Mouse (Mus musculus): ENCODE measurements around the gene Cfap97. TPM values are rescaled to one million over a fixed set of nuclear protein-coding genes. Genes with fewer than 3 reads are reported as not detected.

The Cfap97 gene
- total and polyA plus RNA-seq, 2 experiments from 2014 or later = 22.1 to 24.4 TPM

DNA sequence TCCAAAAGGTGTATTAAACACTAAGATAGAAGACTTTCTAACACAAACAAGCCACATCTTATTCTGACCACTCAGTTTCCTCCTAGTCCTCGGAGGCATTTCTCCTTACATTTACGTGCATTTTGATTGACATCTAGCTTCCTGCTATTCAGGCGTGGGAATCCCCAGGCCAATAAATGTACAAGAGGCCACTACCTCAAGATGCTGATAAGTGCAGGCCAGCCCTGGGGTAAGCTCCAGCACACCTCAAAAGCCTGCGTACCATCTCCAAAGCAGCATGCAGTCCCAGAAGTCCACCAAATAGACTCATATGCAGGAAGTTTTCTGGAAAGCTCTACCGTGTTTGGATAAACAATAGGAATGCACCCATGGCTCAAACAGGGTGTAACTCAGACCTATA is 8.1 kb upstream of the Cfap97 start:
- Histone ChIP-seq H3K9ac (no peak overlapping the region), H3K9me3 (ENCODE audit: low read length) (no peaks in the 10 kb centered on the region), H3K4me3 (ENCODE audit: low read depth, low read length) (no peak overlapping the region), H3K36me3 (ENCODE audit: insufficient read depth) (no peaks in the 10 kb centered on the region), H3K4me1 (ENCODE audit: insufficient read depth) (no peaks in the 10 kb centered on the region), H3K27ac (ENCODE audit: low read depth, low read length) (no peak overlapping the region), H3K4me2 (ENCODE audit: low read depth) (no peak overlapping the region), H3K27me3 (ENCODE audit: insufficient read depth, low read length) (no peaks in the 10 kb centered on the region)
- DNase-seq (no peak), ATAC-seq (no peak)
- WGBS = 72% methylated on average over 5 of the region's 5 CpGs
- no peak for TF ChIP-seq CTCF (IDR thresholded peaks at IDR 0.05; ENCODE audit: low read depth)

DNA sequence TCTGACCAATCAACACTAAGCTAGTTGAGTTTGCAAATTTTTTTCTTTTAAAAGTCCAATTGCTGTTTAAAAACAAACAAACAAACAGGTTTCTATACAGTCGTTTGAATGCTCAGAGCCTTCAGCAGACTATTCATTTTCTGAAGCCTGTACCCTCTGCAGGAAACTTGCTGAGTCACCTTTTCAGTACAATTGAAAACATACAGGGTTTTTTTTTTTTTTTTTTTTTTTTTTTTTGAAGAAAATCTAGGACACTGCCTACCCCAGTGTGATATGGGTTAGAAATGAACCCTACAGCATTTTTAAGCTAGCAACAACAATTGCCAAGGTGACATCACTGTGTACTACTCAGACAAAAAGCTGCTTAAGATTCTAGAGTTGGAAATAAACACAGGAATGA is 7.6 kb upstream of the Cfap97 start:
- Histone ChIP-seq H3K4me2 (ENCODE audit: low read depth) (no peak overlapping the region), H3K27ac (ENCODE audit: low read depth, low read length) (no peak overlapping the region), H3K4me1 (ENCODE audit: insufficient read depth) (no peaks in the 10 kb centered on the region), H3K36me3 (ENCODE audit: insufficient read depth) (no peaks in the 10 kb centered on the region), H3K9ac (no peak overlapping the region), H3K4me3 (ENCODE audit: low read depth, low read length) (no peak overlapping the region), H3K27me3 (ENCODE audit: insufficient read depth, low read length) (no peaks in the 10 kb centered on the region), H3K9me3 (ENCODE audit: low read length) (no peaks in the 10 kb centered on the region)
- ATAC-seq (no peak), DNase-seq (no peak)
- 42% methylated on average over 1 of the region's 1 CpGs for WGBS
- no peak for TF ChIP-seq CTCF (IDR thresholded peaks at IDR 0.05; ENCODE audit: low read depth)

DNA sequence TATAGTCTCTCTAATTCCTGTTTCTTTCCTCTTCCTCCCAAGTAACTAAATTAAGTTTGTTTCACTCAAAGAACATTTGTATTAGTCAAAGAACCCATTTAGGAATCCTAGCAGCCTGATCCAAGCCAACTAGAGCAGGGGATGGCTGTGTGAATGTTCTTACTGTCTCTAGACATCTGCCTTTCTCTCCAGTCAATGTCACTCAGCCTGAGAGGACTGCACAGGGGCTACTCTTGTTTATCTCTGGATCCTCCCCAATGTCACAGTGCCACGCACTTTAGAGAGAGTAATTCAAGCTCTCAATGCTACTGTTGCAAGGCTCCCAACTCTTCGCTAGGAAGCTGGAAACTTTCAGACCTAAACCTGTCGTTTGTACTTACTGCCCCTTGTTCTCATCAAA is 5.4 kb upstream of the Cfap97 start:
- WGBS = 32% methylated on average over 3 of the region's 3 CpGs
- DNase-seq = no peak
- Histone ChIP-seq H3K36me3 (ENCODE audit: insufficient read depth) (no peaks in the 10 kb centered on the region), H3K9me3 (ENCODE audit: low read length) (no peaks in the 10 kb centered on the region), H3K27ac (ENCODE audit: low read depth, low read length) (no peak overlapping the region), H3K9ac (no peak overlapping the region), H3K4me3 (ENCODE audit: low read depth, low read length) (no peak overlapping the region), H3K4me1 (ENCODE audit: insufficient read depth) (0 out of 2 replicates have a peak, but pooled peaks cover 11% of the 10 kb centered on the region), H3K27me3 (ENCODE audit: insufficient read depth, low read length) (no peaks in the 10 kb centered on the region), H3K4me2 (ENCODE audit: low read depth) (no peak overlapping the region)
- TF ChIP-seq CTCF (IDR thresholded peaks at IDR 0.05; ENCODE audit: low read depth) = no peak
- peak; percentile 66 for ATAC-seq

DNA sequence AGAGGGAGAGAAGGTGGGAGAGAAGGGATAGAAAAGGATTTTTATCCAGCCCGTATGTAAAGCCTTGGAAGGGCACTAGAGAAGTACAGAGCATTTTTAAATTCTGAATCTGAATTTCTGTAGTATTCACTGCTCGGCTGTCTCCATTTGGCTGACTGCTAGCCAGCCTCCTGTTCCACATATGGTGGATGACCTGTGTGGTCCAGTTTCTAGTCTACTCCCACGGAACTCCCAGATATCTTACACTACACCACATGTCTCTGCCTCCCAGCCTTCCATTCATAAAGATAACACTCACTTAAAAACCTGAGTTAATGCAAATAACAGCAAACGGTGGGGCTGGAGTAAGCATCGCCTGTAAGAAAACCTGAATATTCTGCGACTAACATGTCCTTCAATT is 2.3 kb upstream of the Cfap97 start:
- 0 out of 2 replicates have a peak, but pooled peaks cover 12% of the 10 kb centered on the region for H3K4me1 ChIP-seq (ENCODE audit: insufficient read depth)
- H3K4me3 ChIP-seq (ENCODE audit: low read depth, low read length) = no peak overlapping the region
- no peaks in the 10 kb centered on the region for H3K27me3 ChIP-seq (ENCODE audit: insufficient read depth, low read length)
- WGBS = 82% methylated on average over 6 of the region's 6 CpGs
- H3K9me3 ChIP-seq (ENCODE audit: low read length) = no peaks in the 10 kb centered on the region
- DNase-seq (no peak), ATAC-seq (no peak)
- no peak for TF ChIP-seq CTCF (IDR thresholded peaks at IDR 0.05; ENCODE audit: low read depth)
- H3K36me3 ChIP-seq (ENCODE audit: insufficient read depth) = no peaks in the 10 kb centered on the region
- H3K4me2 ChIP-seq (ENCODE audit: low read depth) = no peak overlapping the region
- H3K9ac ChIP-seq = no peak overlapping the region
- H3K27ac ChIP-seq (ENCODE audit: low read depth, low read length) = no peak overlapping the region

DNA sequence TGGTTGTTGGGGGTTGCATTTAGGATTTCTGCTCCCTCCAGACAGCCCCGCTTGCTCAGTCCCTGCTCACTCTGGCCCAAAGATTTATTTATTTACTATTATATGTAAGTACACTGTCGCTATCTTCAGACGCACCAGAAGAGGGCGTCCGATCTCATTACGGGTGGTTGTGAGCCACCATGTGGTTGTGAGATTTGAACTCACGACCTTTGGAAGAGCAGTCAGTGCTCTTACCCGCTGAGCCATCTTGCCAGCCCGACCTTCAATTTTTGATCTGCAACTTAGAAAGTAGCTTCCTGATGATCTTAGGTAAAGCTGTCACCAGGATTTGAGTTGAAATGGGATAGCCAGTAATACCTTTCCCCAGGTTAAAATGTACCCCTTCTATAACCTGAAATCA is 1.8 kb upstream of the Cfap97 start:
- H3K36me3 ChIP-seq (ENCODE audit: insufficient read depth) = no peaks in the 10 kb centered on the region
- WGBS = 79% methylated on average over 9 of the region's 9 CpGs

DNA sequence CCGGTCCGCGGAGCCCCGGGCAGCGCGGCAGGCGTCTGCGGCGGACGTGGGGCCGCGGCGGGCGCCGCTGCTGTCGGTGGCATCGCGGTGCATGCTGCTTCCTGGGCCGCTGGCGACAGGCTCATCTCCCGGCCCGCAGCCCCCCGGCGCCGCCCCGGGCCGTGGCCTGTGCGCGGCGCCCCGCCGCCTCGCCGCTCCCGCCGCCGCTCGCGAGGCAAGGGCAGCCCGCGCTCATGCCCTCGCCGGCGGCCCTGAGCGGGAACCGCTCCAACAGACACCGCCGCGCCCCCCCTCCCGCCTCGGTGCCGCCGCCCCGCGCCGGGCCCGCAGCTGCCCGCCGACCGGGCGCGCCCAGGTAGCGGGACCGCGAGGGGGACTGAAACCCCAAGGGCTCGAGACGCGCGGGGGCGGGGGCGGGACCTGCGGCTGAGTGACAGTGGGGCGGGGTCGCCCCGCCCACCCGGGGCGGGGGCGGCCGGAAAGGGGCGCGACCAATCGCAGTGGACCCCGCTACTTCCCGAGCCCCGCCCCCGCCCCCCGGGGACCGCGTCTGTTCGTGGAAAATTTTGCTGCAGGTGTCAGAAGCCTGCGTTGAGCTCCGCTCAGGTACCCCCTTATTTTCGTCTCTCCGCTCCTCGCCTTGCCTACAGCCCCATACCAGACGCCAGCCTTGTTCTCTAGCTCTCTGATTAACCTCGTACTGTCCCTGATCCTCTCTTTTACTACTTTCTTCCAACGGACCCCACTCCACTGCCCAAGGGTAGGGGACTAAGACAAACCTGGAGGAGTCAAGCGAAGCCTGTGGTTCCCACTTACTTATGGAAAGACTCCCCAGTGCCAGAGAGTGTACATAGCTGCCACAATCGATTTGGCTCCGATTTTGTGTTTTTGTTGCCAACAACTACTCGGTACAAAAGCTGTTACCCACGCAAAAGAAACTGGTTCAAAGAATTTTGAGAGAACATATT is 777 bp downstream of the Cfap97 start, which contains the start of gene Snx25:
Gene Snx25 (minus strand): TSS at position 96 of the 968 bp plus-strand sequence.
- Histone ChIP-seq H3K4me3 (ENCODE audit: low read depth, low read length) (peak within 1 kb of the TSS; percentile 89), H3K9me3 (ENCODE audit: low read length) (no peaks in the 10 kb centered on the region)

More for the DNA sequence above, 1.8 kb upstream of the Cfap97 start:
- H3K4me2 ChIP-seq (ENCODE audit: low read depth) = no peak overlapping the region
- no peak overlapping the region for H3K9ac ChIP-seq
- H3K27ac ChIP-seq (ENCODE audit: low read depth, low read length) = no peak overlapping the region
- 0 out of 2 replicates have a peak, but pooled peaks cover 12% of the 10 kb centered on the region for H3K4me1 ChIP-seq (ENCODE audit: insufficient read depth)
- ATAC-seq (no peak), DNase-seq (no peak)
- peak; percentile 36; the same call in 1 of the 2 replicates for TF ChIP-seq CTCF (IDR thresholded peaks at IDR 0.05; ENCODE audit: low read depth)
- no peaks in the 10 kb centered on the region for H3K9me3 ChIP-seq (ENCODE audit: low read length)
- no peak overlapping the region for H3K4me3 ChIP-seq (ENCODE audit: low read depth, low read length)
- no peaks in the 10 kb centered on the region for H3K27me3 ChIP-seq (ENCODE audit: insufficient read depth, low read length)

DNA sequence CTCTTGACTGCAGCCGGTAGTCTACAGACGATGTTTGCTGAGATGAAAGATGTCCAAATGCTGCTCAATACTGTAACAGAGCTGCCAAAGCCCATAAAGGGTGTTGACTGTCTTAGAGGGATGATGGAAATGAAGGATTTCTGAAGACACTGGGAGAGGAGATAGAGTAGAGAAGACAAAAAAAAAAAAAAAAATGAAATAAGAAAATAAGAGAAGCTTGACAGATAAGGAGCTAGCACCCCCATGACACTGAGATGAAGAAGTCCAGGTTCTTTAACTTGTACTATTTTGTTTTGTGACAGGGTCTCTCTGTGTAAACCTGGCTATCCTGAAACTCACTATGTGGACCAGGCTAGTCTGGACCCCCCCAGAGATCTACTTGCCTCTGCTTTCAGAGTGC is 1.5 kb downstream of the Cfap97 start:
- H3K36me3 ChIP-seq (ENCODE audit: insufficient read depth) = no peaks in the 10 kb centered on the region
- 0 out of 2 replicates have a peak, but pooled peaks cover 12% of the 10 kb centered on the region for H3K4me1 ChIP-seq (ENCODE audit: insufficient read depth)
- 16% methylated on average over 2 of the region's 2 CpGs for WGBS
- no peak overlapping the region for H3K4me3 ChIP-seq (ENCODE audit: low read depth, low read length)
- no peak overlapping the region for H3K27ac ChIP-seq (ENCODE audit: low read depth, low read length)
- H3K9ac ChIP-seq = no peak overlapping the region; the same call in 1 of the 2 replicates
- no peaks in the 10 kb centered on the region for H3K9me3 ChIP-seq (ENCODE audit: low read length)
- H3K4me2 ChIP-seq (ENCODE audit: low read depth) = peak overlapping the region; percentile 64; the same call in 1 of the 2 replicates
- peak; percentile 49 for ATAC-seq
- no peak for TF ChIP-seq CTCF (IDR thresholded peaks at IDR 0.05; ENCODE audit: low read depth)
- DNase-seq = no peak
- no peaks in the 10 kb centered on the region for H3K27me3 ChIP-seq (ENCODE audit: insufficient read depth, low read length)

More for the DNA sequence above, 777 bp downstream of the Cfap97 start, which contains the start of gene Snx25:
- peak within 1 kb of the TSS; percentile 64 for H3K4me2 ChIP-seq (ENCODE audit: low read depth)
- WGBS = 2% methylated on average over 80 of the region's 103 CpGs
- H3K27ac ChIP-seq (ENCODE audit: low read depth, low read length) = peak within 1 kb of the TSS; percentile 81
- TF ChIP-seq CTCF (IDR thresholded peaks at IDR 0.05; ENCODE audit: low read depth) = no peak
- ATAC-seq (peak; percentile 79), DNase-seq (peak; percentile 85)
- H3K27me3 ChIP-seq (ENCODE audit: insufficient read depth, low read length) = no peaks in the 10 kb centered on the region
- H3K36me3 ChIP-seq (ENCODE audit: insufficient read depth) = no peaks in the 10 kb centered on the region
- 0 out of 2 replicates have a peak, but pooled peaks cover 12% of the 10 kb centered on the region for H3K4me1 ChIP-seq (ENCODE audit: insufficient read depth)
- H3K9ac ChIP-seq = peak within 1 kb of the TSS; percentile 79

Measured in forebrain, postnatal 0 days (tissue).